Mouse (Mus musculus): ENCODE measurements around the gene Klk1b1.
"Not testable (repeated sequence)": the region's sequence is repeated elsewhere in the genome, so short reads cannot be mapped to it uniquely, and the experiment has no call there.

GRCm38 (mm10) chr7:43995577-43995976 is 29.0 kb downstream of the Klk1b1 start, which contains the start of gene Klk1b11:
- TF ChIP-seq CTCF (conservative IDR thresholded peaks at IDR 0.05; ENCODE audit: low read length); POU5F1 (IDR thresholded peaks at IDR 0.05; ENCODE audit: borderline replicate concordance, low read length); NANOG (IDR thresholded peaks at IDR 0.05; ENCODE audit: borderline replicate concordance, low read length): not testable (repeated sequence)
